Mouse (Mus musculus) stomach, postnatal 0 days (tissue): ENCODE data around the gene Abca16. TPM values are rescaled to one million over a fixed set of nuclear protein-coding genes. Genes with fewer than 3 reads are reported as not detected.

ENCODE experiments used
- ATAC-seq: fragments of 200-750 bp; cut with Nextera tagmentation; 2 replicates; pipeline ENCODE4 v1.8.0; 2017; ENCODE audit not compliant: low FRiP score, low TSS enrichment
- DNase-seq: peaks from one replicate; pipeline ENCODE4 v3.0.0-alpha.2; 2016; ENCODE audit warnings: low spot score
- H3K27ac ChIP-seq: fragments of 300-500 bp; sonication (generic); replicated peaks from 2 replicates; pipeline ENCODE4 v1.5.1; 2014; ENCODE audit warnings: mild to moderate bottlenecking, control low read depth
- H3K27me3 ChIP-seq: fragments of 300-500 bp; sonication (generic); 2 replicates; pipeline ENCODE4 v1.6.1; 2014; ENCODE audit warnings: low read length; ENCODE audit not compliant: control insufficient read depth, insufficient read depth
- H3K36me3 ChIP-seq: fragments of 300-500 bp; sonication (generic); 2 replicates; pipeline ENCODE4 v1.6.1; 2014; ENCODE audit warnings: low read length, mixed read lengths; ENCODE audit not compliant: control insufficient read depth, insufficient read depth
- H3K4me1 ChIP-seq: fragments of 300-500 bp; sonication (generic); replicated peaks from 2 replicates; pipeline ENCODE4 v1.6.1; 2014; ENCODE audit warnings: antibody characterized with exemption; ENCODE audit not compliant: control insufficient read depth, insufficient read depth
- H3K4me2 ChIP-seq: fragments of 300-500 bp; sonication (generic); replicated peaks from 2 replicates; pipeline ENCODE4 v1.6.1; 2014; ENCODE audit warnings: low read depth, mild to moderate bottlenecking, control low read depth, moderate library complexity
- H3K4me3 ChIP-seq: fragments of 300-500 bp; sonication (generic); 2 replicates; pipeline ENCODE4 v1.5.1; 2014; ENCODE audit warnings: low read depth, low read length, control low read depth
- H3K9ac ChIP-seq: fragments of 300-500 bp; sonication (generic); 2 replicates; pipeline ENCODE4 v1.6.1; 2014; ENCODE audit warnings: mild to moderate bottlenecking, low read length, control low read depth, mixed read lengths
- H3K9me3 ChIP-seq: fragments of 300-500 bp; sonication (generic); 2 replicates; pipeline ENCODE4 v1.6.1; 2016; ENCODE audit warnings: low read length; ENCODE audit not compliant: control insufficient read depth
- CTCF ChIP-seq: IDR thresholded peaks from 2 replicates; pipeline ENCODE4 v1.5.1; 2016; ENCODE audit warnings: antibody characterized with exemption, low read depth, mild to moderate bottlenecking, moderate library complexity
- EP300 ChIP-seq: optimal IDR thresholded peaks from 2 replicates; pipeline ENCODE3; 2016; ENCODE audit warnings: antibody characterized with exemption
- WGBS: fragments of 180-500 bp; shearing (Covaris S2); extraction: QIAGEN DNeasy Blood & Tissue Kit; methylation state at CpG from one replicate; pipeline ENCODE4 v1.1.7; 2014; 5-methylcytosine and 5-hydroxymethylcytosine counted together
- polyA plus RNA-seq: library from polyadenylated mRNA; unstranded; fragments of >200 nt; fragmentation: Nextera tagmentation; extraction: Ambion mirVana; gene quantifications from 2 replicates; pipeline ENCODE4 v1.2.1, GENCODE M21; 2015

Abca16 gene
- polyA plus RNA-seq, result 0.02 TPM in 1 of 2 replicates, not detected in the other

DNA sequence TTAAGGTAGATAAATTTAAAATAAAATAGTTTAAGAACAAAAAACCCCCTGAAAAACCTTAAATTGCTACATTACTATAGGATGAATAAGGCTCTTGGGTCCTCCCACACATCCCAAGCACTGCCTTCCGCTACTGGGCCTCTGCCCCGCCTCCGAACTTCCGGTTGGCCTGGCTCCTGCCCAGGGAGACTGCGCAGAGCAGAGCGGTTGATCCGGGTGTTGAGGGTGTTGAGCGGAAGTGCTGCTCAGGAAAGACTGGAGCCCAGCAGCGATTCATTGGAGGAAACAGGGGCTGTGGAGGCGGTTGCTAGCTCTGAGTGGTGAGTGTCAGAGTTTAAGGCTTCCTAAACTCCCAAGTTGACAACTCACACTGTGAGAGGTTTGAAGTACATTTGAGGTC, at the start of gene Abca16:
Gene Abca16 (plus strand): TSS at position 201 of the 400 bp plus-strand sequence.
- Histone ChIP-seq H3K27ac (no peak within 1 kb of the TSS), H3K4me2 (no peak within 1 kb of the TSS), H3K27me3 (no peaks in the 10 kb centered on the region), H3K4me1 (no peaks in the 10 kb centered on the region), H3K9ac (no peak within 1 kb of the TSS), H3K4me3 (no peak within 1 kb of the TSS), H3K36me3 (no peaks in the 10 kb centered on the region), H3K9me3 (no peaks in the 10 kb centered on the region)
- DNase-seq (no peak), ATAC-seq (no peak)
- TF ChIP-seq EP300 (no peak), CTCF (no peak)
- WGBS, result 65% methylated on average over 10 of the region's 10 CpGs

DNA sequence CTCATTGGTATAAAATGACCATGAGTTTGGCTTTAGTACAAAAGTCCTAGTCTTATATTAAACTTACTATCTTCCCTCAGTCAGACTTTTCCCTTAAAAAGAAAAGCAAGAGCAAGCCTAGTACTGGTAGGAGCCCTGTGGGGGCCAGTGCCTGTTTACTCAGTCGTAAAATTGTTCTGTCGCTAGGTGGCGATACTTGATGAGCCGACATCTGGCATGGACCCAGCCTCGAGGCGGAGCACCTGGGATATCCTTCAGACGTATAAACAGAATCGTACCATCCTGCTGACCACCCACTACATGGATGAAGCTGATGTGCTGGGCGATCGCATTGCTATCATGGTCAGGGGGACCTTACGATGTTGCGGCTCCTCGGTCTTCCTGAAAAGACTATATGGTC, 48.3 kb upstream of the Abca16 start:
- no peaks in the 10 kb centered on the region for H3K4me1 ChIP-seq
- no peaks in the 10 kb centered on the region for H3K36me3 ChIP-seq
- no peak for ATAC-seq
- WGBS, result 39% methylated on average over 13 of the region's 13 CpGs
- no peaks in the 10 kb centered on the region for H3K27me3 ChIP-seq
- H3K9ac ChIP-seq, result no peak overlapping the region
- no peak overlapping the region for H3K4me3 ChIP-seq
- no peak overlapping the region for H3K27ac ChIP-seq
- H3K4me2 ChIP-seq, result no peak overlapping the region
- no peaks in the 10 kb centered on the region for H3K9me3 ChIP-seq
- no peak for DNase-seq
- TF ChIP-seq CTCF (peak; percentile 28; the same call in 1 of the 2 replicates), EP300 (no peak)

DNA sequence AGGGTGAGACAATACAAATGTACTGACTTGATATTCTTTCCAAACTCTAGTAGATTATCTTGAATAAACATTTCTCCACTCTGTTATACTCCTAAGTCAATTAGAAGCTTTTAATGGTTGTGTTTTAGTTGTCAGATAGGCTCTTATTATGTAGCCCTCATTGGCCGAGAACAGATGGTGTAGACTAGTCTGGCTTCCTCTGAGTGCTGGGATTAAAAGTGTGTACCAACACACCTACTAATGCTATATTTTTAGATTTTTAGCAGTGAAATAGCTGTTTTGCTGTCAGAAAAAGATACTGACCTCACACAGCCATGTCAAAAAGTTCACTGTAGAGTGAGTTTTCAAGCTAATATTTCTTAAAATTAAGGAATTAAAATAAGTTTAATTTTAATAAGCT, 2.9 kb downstream of the Abca16 start:
- H3K4me2 ChIP-seq, result no peak overlapping the region
- no peak for TF ChIP-seq EP300
- no peak for TF ChIP-seq CTCF
- no peak overlapping the region for H3K9ac ChIP-seq
- DNase-seq (no peak), ATAC-seq (no peak)
- H3K27ac ChIP-seq, result no peak overlapping the region
- no peaks in the 10 kb centered on the region for H3K27me3 ChIP-seq
- H3K4me3 ChIP-seq, result no peak overlapping the region
- H3K9me3 ChIP-seq, result no peaks in the 10 kb centered on the region
- WGBS, result 50% methylated on average over 1 of the region's 1 CpGs
- H3K4me1 ChIP-seq, result no peaks in the 10 kb centered on the region
- H3K36me3 ChIP-seq, result no peaks in the 10 kb centered on the region

DNA sequence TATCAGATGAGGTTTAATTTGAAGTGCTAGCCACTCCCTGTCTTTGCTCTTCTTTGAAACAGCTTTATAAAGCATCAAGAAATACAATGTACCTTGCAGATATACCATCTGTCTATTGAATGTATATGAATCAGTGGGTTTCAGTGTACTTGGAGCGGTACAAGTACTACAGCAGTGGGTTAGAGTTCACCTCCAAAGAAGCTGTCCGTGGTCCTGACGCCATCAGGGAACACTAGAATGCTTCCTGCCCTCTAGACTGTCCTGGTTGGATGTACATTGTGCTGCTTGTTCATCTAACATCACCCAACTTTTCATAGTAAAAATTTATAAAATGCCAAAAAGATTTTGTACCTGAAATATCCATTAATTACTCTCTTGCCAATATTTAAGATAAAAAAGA, 17.2 kb downstream of the Abca16 start:
- TF ChIP-seq EP300 (no peak), CTCF (no peak)
- no peak overlapping the region for H3K4me3 ChIP-seq
- no peaks in the 10 kb centered on the region for H3K27me3 ChIP-seq
- no peaks in the 10 kb centered on the region for H3K9me3 ChIP-seq
- H3K4me1 ChIP-seq, result no peaks in the 10 kb centered on the region
- H3K9ac ChIP-seq, result no peak overlapping the region
- ATAC-seq (no peak), DNase-seq (no peak)
- H3K36me3 ChIP-seq, result no peaks in the 10 kb centered on the region
- no peak overlapping the region for H3K4me2 ChIP-seq
- WGBS, result 15% methylated on average over 3 of the region's 3 CpGs
- H3K27ac ChIP-seq, result no peak overlapping the region

DNA sequence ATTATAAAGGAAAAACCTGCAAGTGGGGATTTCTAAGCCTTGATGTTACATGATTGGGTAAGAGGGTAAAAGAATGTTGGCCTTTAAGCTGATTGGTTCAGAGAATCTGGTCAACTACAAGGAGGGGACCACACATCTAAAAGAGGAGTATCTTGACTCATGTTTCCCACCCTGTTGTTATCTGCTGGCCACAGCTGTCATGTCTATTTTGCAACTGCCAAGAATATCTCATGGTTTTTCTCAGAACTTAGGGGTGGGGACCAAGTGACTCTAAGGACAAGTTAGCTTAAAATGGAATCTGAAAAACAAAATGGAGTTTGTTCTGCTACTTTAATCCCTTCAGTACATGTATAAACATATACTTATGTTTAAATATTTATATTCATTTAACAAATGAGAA, 22.0 kb downstream of the Abca16 start:
- Histone ChIP-seq H3K36me3 (no peaks in the 10 kb centered on the region), H3K4me3 (no peak overlapping the region), H3K9ac (no peak overlapping the region), H3K4me2 (no peak overlapping the region), H3K27ac (no peak overlapping the region), H3K9me3 (no peaks in the 10 kb centered on the region), H3K4me1 (no peaks in the 10 kb centered on the region), H3K27me3 (no peaks in the 10 kb centered on the region)
- DNase-seq, result no peak
- TF ChIP-seq CTCF (no peak), EP300 (no peak)
- ATAC-seq, result no peak

DNA sequence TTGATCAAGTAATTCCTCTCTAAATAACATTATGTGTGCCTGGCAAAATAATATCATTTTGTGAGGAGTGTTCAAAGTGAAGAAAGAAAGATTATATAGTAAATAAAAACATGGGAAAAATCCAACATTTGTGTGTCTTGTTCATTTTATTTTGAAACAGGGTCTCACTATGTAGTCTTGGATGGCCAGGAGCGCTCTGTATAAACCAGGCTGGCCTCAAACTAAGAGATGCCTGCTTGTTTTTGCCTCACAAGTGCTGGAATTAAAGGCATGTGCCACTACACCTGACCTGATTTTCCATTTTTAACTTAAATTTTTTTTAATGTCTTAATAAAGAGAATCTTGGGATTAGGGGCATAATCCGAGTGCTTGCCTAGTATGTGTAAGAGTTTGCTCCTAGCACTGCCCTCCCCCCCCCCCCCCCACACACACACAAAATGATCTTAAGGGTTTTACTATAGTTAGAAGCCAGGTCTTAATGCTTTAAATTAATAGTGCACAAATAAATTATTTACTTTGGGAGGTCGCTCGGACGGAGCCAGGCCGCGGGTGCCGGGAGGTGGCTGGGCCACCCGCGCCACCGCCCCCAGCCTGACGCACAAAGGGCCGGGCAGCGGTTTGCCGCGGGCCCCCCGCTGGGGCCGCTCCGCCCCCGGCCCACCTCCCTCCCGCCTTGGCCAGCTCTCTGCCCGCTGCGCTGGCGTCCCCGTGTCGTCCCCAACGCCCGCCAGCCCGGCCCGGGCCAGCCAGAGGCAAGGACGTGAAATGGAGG, 94.6 kb downstream of the Abca16 start:
- no peak overlapping the region for H3K27ac ChIP-seq
- H3K4me3 ChIP-seq, result peak overlapping the region; percentile 17; the same call in 1 of the 2 replicates
- no peaks in the 10 kb centered on the region for H3K9me3 ChIP-seq
- TF ChIP-seq EP300 (no peak), CTCF (no peak)
- H3K9ac ChIP-seq, result peak overlapping the region; percentile 43; the same call in 1 of the 2 replicates
- DNase-seq (no peak), ATAC-seq (no peak)
- WGBS, result 9% methylated on average over 30 of the region's 31 CpGs
- H3K36me3 ChIP-seq, result no peaks in the 10 kb centered on the region
- H3K27me3 ChIP-seq, result no peaks in the 10 kb centered on the region
- H3K4me2 ChIP-seq, result peak overlapping the region; percentile 51
- H3K4me1 ChIP-seq, result no peaks in the 10 kb centered on the region
